Mouse (Mus musculus): ENCODE data around the gene Dbndd2. TPM values are rescaled to one million over a fixed set of nuclear protein-coding genes. Genes with fewer than 3 reads are reported as not detected.

The Dbndd2 gene
- polyA plus RNA-seq, 1 experiment from 2014 or later, result 4.5 TPM

DNA sequence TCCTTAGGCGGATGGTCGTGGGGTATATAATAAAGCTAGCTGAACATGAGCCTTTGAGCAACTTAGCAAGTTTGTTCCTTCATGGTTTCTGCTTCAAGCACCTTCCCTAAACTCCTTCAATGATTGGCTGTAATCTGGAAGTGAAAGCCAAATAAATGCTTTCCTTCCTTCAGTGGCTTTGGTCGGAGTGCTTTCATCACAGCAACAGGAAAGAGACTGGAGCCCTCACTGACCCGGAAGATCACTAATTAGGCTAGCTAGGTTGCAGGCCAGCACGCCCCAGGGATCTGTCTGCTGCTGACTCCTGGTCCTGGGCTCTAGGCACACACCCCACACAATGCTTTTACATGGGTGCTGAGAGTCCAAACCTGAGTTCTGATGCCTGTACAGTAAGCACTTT is 42.7 kb downstream of the Dbndd2 start:
- ATAC-seq (ENCODE audit: insufficient read depth, low FRiP score, low TSS enrichment) (no peak), DNase-seq (ENCODE audit: low spot score) (no peak)
- H3K27me3 ChIP-seq (ENCODE audit: control insufficient read depth, insufficient read depth, low read length), result no peaks in the 10 kb centered on the region
- H3K9me3 ChIP-seq (ENCODE audit: control insufficient read depth, low read length), result no peaks in the 10 kb centered on the region
- H3K9ac ChIP-seq (ENCODE audit: low read length), result no peak overlapping the region
- H3K4me3 ChIP-seq (ENCODE audit: low read depth, low read length), result no peak overlapping the region
- H3K4me2 ChIP-seq (ENCODE audit: low read depth), result no peak overlapping the region
- H3K4me1 ChIP-seq (ENCODE audit: control insufficient read depth, insufficient read depth, low read length), result no peaks in the 10 kb centered on the region
- H3K27ac ChIP-seq (ENCODE audit: low read depth, low read length), result no peak overlapping the region
- WGBS, result 76% methylated on average over 5 of the region's 5 CpGs
- H3K36me3 ChIP-seq (ENCODE audit: control insufficient read depth, insufficient read depth, low read length), result no peaks in the 10 kb centered on the region

GRCm38 (mm10) chr2:164531169-164531568 is 45.3 kb downstream of the Dbndd2 start:
- Histone ChIP-seq H3K9ac (ENCODE audit: low read length) (no peak overlapping the region), H3K36me3 (ENCODE audit: control insufficient read depth, insufficient read depth, low read length) (no peaks in the 10 kb centered on the region), H3K27me3 (ENCODE audit: control insufficient read depth, insufficient read depth, low read length) (no peaks in the 10 kb centered on the region), H3K27ac (ENCODE audit: low read depth, low read length) (no peak overlapping the region), H3K4me1 (ENCODE audit: control insufficient read depth, insufficient read depth, low read length) (no peaks in the 10 kb centered on the region), H3K4me2 (ENCODE audit: low read depth) (no peak overlapping the region), H3K9me3 (ENCODE audit: control insufficient read depth, low read length) (no peaks in the 10 kb centered on the region), H3K4me3 (ENCODE audit: low read depth, low read length) (no peak overlapping the region)
- peak; percentile 55; the same call in 1 of the 2 replicates for ATAC-seq (ENCODE audit: insufficient read depth, low FRiP score, low TSS enrichment)
- DNase-seq (ENCODE audit: low spot score), result peak; percentile 61
- WGBS, result 0% methylated on average over 3 of the region's 3 CpGs

DNA sequence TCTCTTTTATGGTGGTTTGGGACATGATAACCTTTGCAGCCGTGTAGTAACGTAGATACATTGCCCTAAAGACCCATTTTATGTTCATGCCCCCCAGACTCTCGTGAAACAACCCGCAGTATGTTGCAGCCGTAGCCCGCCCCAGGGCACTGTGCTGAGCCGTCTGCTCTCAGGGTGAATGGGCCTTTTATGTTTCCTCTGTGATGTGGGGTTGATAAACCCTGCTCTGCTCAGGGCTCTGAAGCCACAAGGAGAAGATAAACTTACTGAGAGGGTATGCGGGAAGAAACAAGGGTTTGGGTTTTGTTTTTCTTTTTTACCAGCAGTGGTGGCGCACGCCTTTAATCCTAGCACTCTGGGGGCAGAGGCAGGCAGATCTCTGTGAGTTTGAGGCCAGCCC is 48.4 kb downstream of the Dbndd2 start:
- no peak for ATAC-seq (ENCODE audit: insufficient read depth, low FRiP score, low TSS enrichment)
- H3K9ac ChIP-seq (ENCODE audit: low read length), result no peak overlapping the region

DNA sequence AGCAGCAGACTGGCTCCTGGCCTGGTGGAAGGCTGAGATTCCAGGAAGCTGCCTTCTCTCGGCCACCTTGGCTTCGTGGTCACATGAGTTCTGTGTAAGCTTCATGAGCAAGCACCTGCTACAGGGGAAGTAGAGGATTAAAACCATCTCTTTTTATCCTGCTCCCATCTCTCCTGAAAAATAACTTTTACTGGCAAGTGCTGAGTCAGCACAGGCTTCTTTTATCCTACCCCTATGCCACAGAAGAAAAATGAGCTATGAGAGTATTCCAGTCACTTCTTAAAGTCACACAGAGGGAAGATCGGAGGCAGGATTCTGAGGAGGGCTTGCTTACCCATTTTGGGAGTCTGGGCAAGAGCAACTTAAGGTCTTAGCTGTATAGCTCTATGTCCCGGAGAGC is 51.1 kb downstream of the Dbndd2 start:
- Histone ChIP-seq H3K36me3 (ENCODE audit: control insufficient read depth, insufficient read depth, low read length) (no peaks in the 10 kb centered on the region), H3K4me2 (ENCODE audit: low read depth) (no peak overlapping the region), H3K27ac (ENCODE audit: low read depth, low read length) (no peak overlapping the region), H3K27me3 (ENCODE audit: control insufficient read depth, insufficient read depth, low read length) (no peaks in the 10 kb centered on the region), H3K9ac (ENCODE audit: low read length) (no peak overlapping the region), H3K4me3 (ENCODE audit: low read depth, low read length) (no peak overlapping the region), H3K4me1 (ENCODE audit: control insufficient read depth, insufficient read depth, low read length) (no peaks in the 10 kb centered on the region), H3K9me3 (ENCODE audit: control insufficient read depth, low read length) (no peaks in the 10 kb centered on the region)
- DNase-seq (ENCODE audit: low spot score) (no peak), ATAC-seq (ENCODE audit: insufficient read depth, low FRiP score, low TSS enrichment) (no peak)
- 88% methylated on average over 4 of the region's 4 CpGs for WGBS

More for the DNA sequence above, 48.4 kb downstream of the Dbndd2 start:
- Histone ChIP-seq H3K4me2 (ENCODE audit: low read depth) (no peak overlapping the region), H3K4me3 (ENCODE audit: low read depth, low read length) (no peak overlapping the region), H3K9me3 (ENCODE audit: control insufficient read depth, low read length) (no peaks in the 10 kb centered on the region), H3K27ac (ENCODE audit: low read depth, low read length) (no peak overlapping the region), H3K27me3 (ENCODE audit: control insufficient read depth, insufficient read depth, low read length) (no peaks in the 10 kb centered on the region), H3K36me3 (ENCODE audit: control insufficient read depth, insufficient read depth, low read length) (no peaks in the 10 kb centered on the region), H3K4me1 (ENCODE audit: control insufficient read depth, insufficient read depth, low read length) (no peaks in the 10 kb centered on the region)
- DNase-seq (ENCODE audit: low spot score), result no peak
- 71% methylated on average over 10 of the region's 10 CpGs for WGBS

GRCm38 (mm10) chr2:164540652-164541427 is 54.9 kb downstream of the Dbndd2 start:
- no peak overlapping the region for H3K27ac ChIP-seq (ENCODE audit: low read depth, low read length)
- H3K9ac ChIP-seq (ENCODE audit: low read length), result no peak overlapping the region
- no peaks in the 10 kb centered on the region for H3K9me3 ChIP-seq (ENCODE audit: control insufficient read depth, low read length)
- ATAC-seq (ENCODE audit: insufficient read depth, low FRiP score, low TSS enrichment), result no peak
- 53% methylated on average over 8 of the region's 8 CpGs for WGBS
- H3K4me1 ChIP-seq (ENCODE audit: control insufficient read depth, insufficient read depth, low read length), result no peaks in the 10 kb centered on the region
- no peaks in the 10 kb centered on the region for H3K36me3 ChIP-seq (ENCODE audit: control insufficient read depth, insufficient read depth, low read length)
- no peak overlapping the region for H3K4me3 ChIP-seq (ENCODE audit: low read depth, low read length)
- H3K4me2 ChIP-seq (ENCODE audit: low read depth), result no peak overlapping the region
- DNase-seq (ENCODE audit: low spot score), result no peak
- H3K27me3 ChIP-seq (ENCODE audit: control insufficient read depth, insufficient read depth, low read length), result no peaks in the 10 kb centered on the region

DNA sequence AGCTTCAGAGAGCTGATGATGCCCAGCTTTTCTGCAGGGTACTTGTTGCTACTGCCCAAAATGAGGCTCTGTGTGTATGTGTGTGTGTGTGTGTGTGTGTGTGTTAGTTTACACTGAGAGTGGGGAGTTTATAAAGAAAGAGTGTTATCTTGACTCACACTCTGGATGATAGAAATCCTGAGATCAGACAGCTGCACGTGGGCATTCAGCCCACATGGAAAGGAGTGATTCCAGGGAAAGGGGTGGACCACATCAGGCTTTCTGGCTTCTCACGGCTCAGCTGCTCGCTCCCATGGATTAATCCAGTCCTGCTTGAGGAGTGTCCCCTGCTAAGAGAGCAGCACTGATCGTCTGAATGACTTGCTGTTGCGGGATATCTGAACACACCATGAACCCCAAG is 56.2 kb downstream of the Dbndd2 start:
- no peak for DNase-seq (ENCODE audit: low spot score)
- Histone ChIP-seq H3K4me3 (ENCODE audit: low read depth, low read length) (no peak overlapping the region), H3K27me3 (ENCODE audit: control insufficient read depth, insufficient read depth, low read length) (no peaks in the 10 kb centered on the region), H3K4me2 (ENCODE audit: low read depth) (no peak overlapping the region), H3K27ac (ENCODE audit: low read depth, low read length) (no peak overlapping the region), H3K36me3 (ENCODE audit: control insufficient read depth, insufficient read depth, low read length) (no peaks in the 10 kb centered on the region), H3K9ac (ENCODE audit: low read length) (no peak overlapping the region), H3K4me1 (ENCODE audit: control insufficient read depth, insufficient read depth, low read length) (no peaks in the 10 kb centered on the region), H3K9me3 (ENCODE audit: control insufficient read depth, low read length) (no peaks in the 10 kb centered on the region)
- no peak for ATAC-seq (ENCODE audit: insufficient read depth, low FRiP score, low TSS enrichment)
- 85% methylated on average over 5 of the region's 5 CpGs for WGBS

DNA sequence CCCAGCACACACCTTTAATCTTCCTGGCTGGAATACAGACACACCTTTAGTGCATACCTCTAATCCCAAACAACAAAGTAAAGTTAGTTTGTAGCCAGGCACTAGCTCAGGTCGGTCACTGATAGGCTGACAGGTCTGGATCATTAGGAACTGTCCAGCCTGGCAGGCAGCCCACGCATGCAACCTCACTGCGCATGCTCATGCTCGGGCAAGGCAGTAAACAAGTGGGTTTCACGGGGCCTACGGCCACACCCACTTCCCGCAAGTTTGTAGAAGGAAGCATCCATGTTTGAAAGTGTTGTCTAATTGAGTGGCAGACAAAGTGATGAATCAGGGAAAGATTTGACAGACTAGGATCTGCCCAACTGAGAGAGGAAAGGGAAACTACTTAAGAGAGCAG is 56.7 kb downstream of the Dbndd2 start:
- H3K9ac ChIP-seq (ENCODE audit: low read length), result no peak overlapping the region
- no peaks in the 10 kb centered on the region for H3K27me3 ChIP-seq (ENCODE audit: control insufficient read depth, insufficient read depth, low read length)
- no peaks in the 10 kb centered on the region for H3K9me3 ChIP-seq (ENCODE audit: control insufficient read depth, low read length)
- WGBS, result 90% methylated on average over 7 of the region's 7 CpGs
- DNase-seq (ENCODE audit: low spot score) (no peak), ATAC-seq (ENCODE audit: insufficient read depth, low FRiP score, low TSS enrichment) (no peak)
- H3K4me1 ChIP-seq (ENCODE audit: control insufficient read depth, insufficient read depth, low read length), result no peaks in the 10 kb centered on the region
- H3K4me2 ChIP-seq (ENCODE audit: low read depth), result no peak overlapping the region
- H3K4me3 ChIP-seq (ENCODE audit: low read depth, low read length), result no peak overlapping the region
- no peak overlapping the region for H3K27ac ChIP-seq (ENCODE audit: low read depth, low read length)
- no peaks in the 10 kb centered on the region for H3K36me3 ChIP-seq (ENCODE audit: control insufficient read depth, insufficient read depth, low read length)

Other genes starting within 250 kb of the Dbndd2 start
- not detected in 2 replicates for gene Svs2, start 247.6 kb upstream of the Dbndd2 start, polyA plus RNA-seq (2014; fragmentation: Nextera tagmentation; extraction: Ambion mirVana)
- not detected in 2 replicates for gene Svs3b, start 229.5 kb upstream of the Dbndd2 start, polyA plus RNA-seq (2014; fragmentation: Nextera tagmentation; extraction: Ambion mirVana)
- not detected in 2 replicates for gene Svs4, start 207.6 kb upstream of the Dbndd2 start, polyA plus RNA-seq (2014; fragmentation: Nextera tagmentation; extraction: Ambion mirVana)
- not detected in 2 replicates for gene Svs3a, start 196.8 kb upstream of the Dbndd2 start, polyA plus RNA-seq (2014; fragmentation: Nextera tagmentation; extraction: Ambion mirVana)
- gene Svs6, start 169.4 kb upstream of the Dbndd2 start, polyA plus RNA-seq (2014; fragmentation: Nextera tagmentation; extraction: Ambion mirVana), result not detected in 2 replicates
- gene Svs5, start 153.4 kb upstream of the Dbndd2 start, polyA plus RNA-seq (2014; fragmentation: Nextera tagmentation; extraction: Ambion mirVana), result not detected in 2 replicates
- gene Slpi, start 97.0 kb upstream of the Dbndd2 start, polyA plus RNA-seq (2014; fragmentation: Nextera tagmentation; extraction: Ambion mirVana), result 1.1 and 1.3 TPM in 2 replicates
- gene Rbpjl, start 83.0 kb upstream of the Dbndd2 start, polyA plus RNA-seq (2014; fragmentation: Nextera tagmentation; extraction: Ambion mirVana), result not detected in 2 replicates
- gene Matn4, start 80.9 kb upstream of the Dbndd2 start, polyA plus RNA-seq (2014; fragmentation: Nextera tagmentation; extraction: Ambion mirVana), result 0.48 and 0.61 TPM in 2 replicates
- 11.0 and 11.5 TPM in 2 replicates for gene Sdc4, start 42.2 kb upstream of the Dbndd2 start, polyA plus RNA-seq (2014; fragmentation: Nextera tagmentation; extraction: Ambion mirVana)
- 64.2 and 64.4 TPM in 2 replicates for gene Sys1, start 29.1 kb upstream of the Dbndd2 start, polyA plus RNA-seq (2014; fragmentation: Nextera tagmentation; extraction: Ambion mirVana)
- 4.9 and 6.4 TPM in 2 replicates for gene Gm20458, start 25.1 kb upstream of the Dbndd2 start, polyA plus RNA-seq (2014; fragmentation: Nextera tagmentation; extraction: Ambion mirVana)
- not detected in 2 replicates for gene Trp53tg5, start 12.4 kb upstream of the Dbndd2 start, polyA plus RNA-seq (2014; fragmentation: Nextera tagmentation; extraction: Ambion mirVana)
- 55.0 and 57.4 TPM in 2 replicates for gene Pigt, start 11.4 kb downstream of the Dbndd2 start, polyA plus RNA-seq (2014; fragmentation: Nextera tagmentation; extraction: Ambion mirVana)
- 8.4 and 13.8 TPM in 2 replicates for gene Wfdc2, start 76.3 kb downstream of the Dbndd2 start, polyA plus RNA-seq (2014; fragmentation: Nextera tagmentation; extraction: Ambion mirVana)
- not detected in 2 replicates for gene Spint3, start 87.4 kb downstream of the Dbndd2 start, polyA plus RNA-seq (2014; fragmentation: Nextera tagmentation; extraction: Ambion mirVana)
- gene Wfdc6a, start 99.3 kb downstream of the Dbndd2 start, polyA plus RNA-seq (2014; fragmentation: Nextera tagmentation; extraction: Ambion mirVana), result not detected in 2 replicates
- not detected in 2 replicates for gene Eppin, start 107.5 kb downstream of the Dbndd2 start, polyA plus RNA-seq (2014; fragmentation: Nextera tagmentation; extraction: Ambion mirVana)
- gene Wfdc6b, start 127.4 kb downstream of the Dbndd2 start, polyA plus RNA-seq (2014; fragmentation: Nextera tagmentation; extraction: Ambion mirVana), result not detected in 2 replicates
- not detected in 2 replicates for gene Wfdc8, start 127.5 kb downstream of the Dbndd2 start, polyA plus RNA-seq (2014; fragmentation: Nextera tagmentation; extraction: Ambion mirVana)
- not detected in 2 replicates for gene Wfdc16, start 152.7 kb downstream of the Dbndd2 start, polyA plus RNA-seq (2014; fragmentation: Nextera tagmentation; extraction: Ambion mirVana)
- gene Wfdc10, start 169.9 kb downstream of the Dbndd2 start, polyA plus RNA-seq (2014; fragmentation: Nextera tagmentation; extraction: Ambion mirVana), result not detected in 2 replicates
- not detected in 2 replicates for gene Wfdc9, start 170.5 kb downstream of the Dbndd2 start, polyA plus RNA-seq (2014; fragmentation: Nextera tagmentation; extraction: Ambion mirVana)
- gene Wfdc11, start 188.0 kb downstream of the Dbndd2 start, polyA plus RNA-seq (2014; fragmentation: Nextera tagmentation; extraction: Ambion mirVana), result not detected in 2 replicates
- gene Wfdc13, start 199.0 kb downstream of the Dbndd2 start, polyA plus RNA-seq (2014; fragmentation: Nextera tagmentation; extraction: Ambion mirVana), result 0.30 TPM in 1 of 2 replicates, not detected in the other
- gene Spint4, start 212.4 kb downstream of the Dbndd2 start, polyA plus RNA-seq (2014; fragmentation: Nextera tagmentation; extraction: Ambion mirVana), result not detected in 2 replicates
- not detected in 2 replicates for gene Spint5, start 229.2 kb downstream of the Dbndd2 start, polyA plus RNA-seq (2014; fragmentation: Nextera tagmentation; extraction: Ambion mirVana)